Mouse (Mus musculus) olfactory bulb, adult 2 months (tissue): ENCODE results near the gene Ankrd50.

Source experiments
- CTCF ChIP-seq: fragments of 200-500 bp; IDR thresholded peaks from 2 replicates; pipeline ENCODE4 v1.5.1; 2012; ENCODE audit warnings: low read depth, mild to moderate bottlenecking, low read length, moderate library complexity; ENCODE audit not compliant: insufficient read depth
- POLR2A ChIP-seq: fragments of 200-500 bp; IDR thresholded peaks from 2 replicates; pipeline ENCODE4 v1.6.1; 2012; ENCODE audit warnings: mild to moderate bottlenecking, low read depth, low read length, moderate library complexity; ENCODE audit not compliant: insufficient read depth

GRCm38 (mm10) chr3:38435828-38436227, 48.8 kb downstream of the Ankrd50 start:
- no peak for TF ChIP-seq CTCF
- no peak for TF ChIP-seq POLR2A
